Mouse (Mus musculus): ENCODE results near the gene Evi5.

GRCm38 (mm10) chr5:107873886-107874302 is 1.0 kb downstream of the Evi5 start:
- no peak for TF ChIP-seq CTCF (IDR thresholded peaks at IDR 0.05 in 2 of 3, conservative IDR thresholded peaks at IDR 0.05 in 1 of 3; ENCODE audit: control insufficient read depth in 1 of 3, insufficient read depth in 1 of 3, low read depth in 2 of 3, low read length in 3 of 3, poor library complexity in 1 of 3, severe bottlenecking in 1 of 3)
- TF ChIP-seq MAFK (IDR thresholded peaks at IDR 0.05; ENCODE audit: borderline replicate concordance, low read depth, low read length) = no peak
- no peak for TF ChIP-seq MAZ (IDR thresholded peaks at IDR 0.05; ENCODE audit: low read depth, low read length)
- TF ChIP-seq POLR2A (IDR thresholded peaks at IDR 0.05; ENCODE audit: control insufficient read depth in 1 of 2, insufficient read depth in 1 of 2, low read depth in 1 of 2, low read length in 2 of 2, poor library complexity in 1 of 2) = 0 out of 4 replicates have a peak, but pooled peaks of 1 of the 2 experiments have one; percentile 26
- TF ChIP-seq NELFE (IDR thresholded peaks at IDR 0.05; ENCODE audit: low read depth, low read length) = no peak
- peak; percentile 91 to 94 for TF ChIP-seq EP300 (IDR thresholded peaks at IDR 0.05; ENCODE audit: low read depth in 1 of 2, low read length in 2 of 2)
- TF ChIP-seq ETS1 (IDR thresholded peaks at IDR 0.05; ENCODE audit: low read depth, low read length) = peak; percentile 87
- TF ChIP-seq KAT2A (conservative IDR thresholded peaks at IDR 0.05; ENCODE audit: low read depth, low read length) = no peak
- TF ChIP-seq MXI1 (IDR thresholded peaks at IDR 0.05; ENCODE audit: low read depth, low read length) = peak; percentile 63
- no peak for TF ChIP-seq ELF1 (IDR thresholded peaks at IDR 0.05; ENCODE audit: low read depth, low read length)

Data from MEL (cell line).